Mouse (Mus musculus) hindbrain, embryonic 11.5 days (tissue): ENCODE measurements at regions not wholly inside any gene's neighbourhood (a gene's known extent, or its start where the extent isn't known, plus 50 kb on each side); places are given as distances from the start of the nearest gene placed in this dataset.
A peak's percentile ranks its signal among the peaks of the same experiment; 100 is the strongest.

Experiments
- ATAC-seq: fragments of 200-750 bp; cut with Nextera tagmentation; 2 replicates; pipeline ENCODE4 v1.8.0; 2017; ENCODE audit warnings: mild to moderate bottlenecking, moderate TSS enrichment, moderate library complexity; ENCODE audit not compliant: low FRiP score
- DNase-seq: peaks from one replicate; pipeline ENCODE4 v3.0.0-alpha.2; 2015; ENCODE audit warnings: low spot score
- H3K27ac ChIP-seq: fragments of 300-500 bp; sonication (generic); 2 replicates; pipeline ENCODE4 v1.5.1; 2014; ENCODE audit warnings: mild to moderate bottlenecking, low read depth, low read length
- H3K27me3 ChIP-seq: fragments of 300-500 bp; sonication (generic); 2 replicates; pipeline ENCODE4 v1.6.1; 2014; ENCODE audit warnings: mild to moderate bottlenecking, low read length, moderate library complexity, mixed read lengths; ENCODE audit not compliant: control insufficient read depth, insufficient read depth
- H3K36me3 ChIP-seq: fragments of 300-500 bp; sonication (generic); 2 replicates; pipeline ENCODE4 v1.6.1; 2014; ENCODE audit warnings: mild to moderate bottlenecking, low read length, moderate library complexity, mixed read lengths; ENCODE audit not compliant: control insufficient read depth, insufficient read depth
- H3K4me1 ChIP-seq: fragments of 300-500 bp; sonication (generic); replicated peaks from 2 replicates; pipeline ENCODE4 v1.6.1; 2014; ENCODE audit warnings: low read length, mixed read lengths; ENCODE audit not compliant: control insufficient read depth, insufficient read depth
- H3K4me2 ChIP-seq: fragments of 300-500 bp; sonication (generic); replicated peaks from 2 replicates; pipeline ENCODE4 v1.6.1; 2014; ENCODE audit warnings: mild to moderate bottlenecking, low read depth, low read length
- H3K4me3 ChIP-seq: fragments of 300-500 bp; sonication (generic); 2 replicates; pipeline ENCODE4 v1.5.1; 2014; ENCODE audit warnings: low read depth, low read length
- H3K9ac ChIP-seq: fragments of 300-500 bp; sonication (generic); 2 replicates; pipeline ENCODE4 v1.6.1; 2014; ENCODE audit warnings: low read depth, low read length
- H3K9me3 ChIP-seq: fragments of 300-500 bp; sonication (generic); 2 replicates; pipeline ENCODE4 v1.6.1; 2016; ENCODE audit warnings: low read length; ENCODE audit not compliant: control insufficient read depth
- WGBS: fragments of 180-500 bp; shearing (Covaris S2); extraction: QIAGEN DNeasy Blood & Tissue Kit; methylation state at CpG from one replicate; pipeline ENCODE4 v1.1.7; 2014; 5-methylcytosine and 5-hydroxymethylcytosine counted together

DNA sequence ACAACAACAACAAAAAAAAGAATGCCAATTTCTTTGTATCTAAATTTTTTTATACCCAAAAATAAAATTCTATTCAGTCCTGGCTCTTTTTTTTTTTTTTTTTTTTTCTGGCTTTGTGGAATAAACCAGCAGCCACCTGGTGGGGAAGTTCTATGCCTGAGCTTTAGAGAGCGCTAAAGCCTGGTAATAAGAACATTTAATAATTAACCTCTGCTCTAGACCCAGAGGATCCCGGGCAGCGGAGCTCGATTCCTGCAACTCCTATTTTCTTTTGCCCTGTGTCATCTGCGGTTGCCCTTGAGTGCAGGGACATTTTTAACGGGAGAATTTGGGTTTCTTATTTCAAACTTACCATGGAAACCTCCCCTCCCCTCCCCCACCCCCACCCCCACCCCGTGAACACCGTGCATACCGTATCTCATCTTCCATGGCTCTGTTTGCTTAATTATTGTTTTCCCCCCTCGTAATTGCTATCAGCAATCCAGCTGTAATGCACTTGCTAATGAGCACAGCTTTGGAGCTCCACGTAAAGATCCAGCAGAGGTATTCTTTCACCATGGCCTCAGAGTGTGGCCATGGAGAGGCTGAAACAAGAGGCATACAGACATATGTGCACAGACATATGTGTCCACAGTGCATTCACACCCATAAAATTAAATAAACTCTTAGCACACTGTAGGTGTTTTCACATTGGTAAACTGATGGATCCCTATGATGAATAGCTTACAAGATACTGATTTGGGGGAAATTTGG lies 62.8 kb upstream of the Gpr12 start:
- ATAC-seq, result no peak
- no peak for DNase-seq
- WGBS, result 36% methylated on average over 11 of the region's 11 CpGs

DNA sequence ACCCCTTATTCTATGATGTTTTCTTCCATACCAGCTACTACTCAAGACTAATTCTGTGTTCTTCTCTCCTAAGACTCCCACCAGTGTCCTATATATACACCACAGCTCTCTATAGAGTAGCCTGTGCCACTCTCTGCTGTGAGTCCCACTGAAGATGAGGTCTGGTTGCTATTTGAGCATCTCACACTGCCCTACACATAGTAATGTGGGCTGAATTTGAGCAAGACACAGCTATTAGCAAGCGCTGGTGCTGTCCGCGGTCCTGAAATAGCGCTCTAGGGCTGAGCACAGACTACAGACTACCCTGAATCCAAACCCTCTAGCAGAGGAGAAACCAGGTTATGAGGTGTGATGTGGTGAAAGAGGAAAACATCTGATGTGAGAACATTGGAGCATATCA lies 59.5 kb upstream of the Gpr12 start:
- Histone ChIP-seq H3K4me3 (no peak overlapping the region), H3K9me3 (no peaks in the 10 kb centered on the region), H3K9ac (no peak overlapping the region), H3K4me2 (no peak overlapping the region), H3K4me1 (no peaks in the 10 kb centered on the region), H3K36me3 (no peaks in the 10 kb centered on the region), H3K27ac (no peak overlapping the region), H3K27me3 (0 out of 2 replicates have a peak, but pooled peaks cover 2% of the 10 kb centered on the region)
- DNase-seq, result peak; percentile 78
- 6% methylated on average over 4 of the region's 4 CpGs for WGBS
- no peak for ATAC-seq

More for the DNA sequence above, 62.8 kb upstream of the Gpr12 start:
- Histone ChIP-seq H3K9me3 (no peaks in the 10 kb centered on the region), H3K27ac (no peak overlapping the region), H3K4me1 (no peaks in the 10 kb centered on the region), H3K4me2 (no peak overlapping the region), H3K9ac (no peak overlapping the region), H3K27me3 (0 out of 2 replicates have a peak, but pooled peaks cover 2% of the 10 kb centered on the region), H3K36me3 (no peaks in the 10 kb centered on the region), H3K4me3 (no peak overlapping the region)

DNA sequence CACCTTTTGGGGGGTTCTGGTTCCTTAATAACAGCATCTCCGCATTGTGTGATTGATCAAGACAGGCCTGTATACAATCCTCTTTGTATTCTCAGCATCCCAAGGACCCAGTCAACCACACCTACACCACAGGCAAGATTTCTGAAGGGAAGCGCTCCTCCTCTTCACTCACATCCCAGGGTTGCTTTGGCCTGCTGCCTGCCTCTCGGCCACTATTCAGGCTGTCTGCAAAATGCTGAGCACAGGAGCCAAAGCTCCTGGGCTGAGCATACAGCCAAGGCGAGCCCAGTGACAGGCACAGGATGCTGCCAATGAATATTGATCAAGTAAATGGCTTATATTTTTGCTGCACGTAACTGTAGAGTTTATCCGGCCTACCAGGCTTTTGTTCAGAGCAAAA lies 56.9 kb upstream of the Gpr12 start:
- Histone ChIP-seq H3K36me3 (no peaks in the 10 kb centered on the region), H3K4me3 (no peak overlapping the region), H3K9ac (no peak overlapping the region), H3K4me1 (no peaks in the 10 kb centered on the region), H3K4me2 (no peak overlapping the region), H3K27ac (no peak overlapping the region), H3K9me3 (no peaks in the 10 kb centered on the region), H3K27me3 (no peaks in the 10 kb centered on the region)
- ATAC-seq, result no peak
- WGBS, result 83% methylated on average over 6 of the region's 6 CpGs
- DNase-seq, result no peak

DNA sequence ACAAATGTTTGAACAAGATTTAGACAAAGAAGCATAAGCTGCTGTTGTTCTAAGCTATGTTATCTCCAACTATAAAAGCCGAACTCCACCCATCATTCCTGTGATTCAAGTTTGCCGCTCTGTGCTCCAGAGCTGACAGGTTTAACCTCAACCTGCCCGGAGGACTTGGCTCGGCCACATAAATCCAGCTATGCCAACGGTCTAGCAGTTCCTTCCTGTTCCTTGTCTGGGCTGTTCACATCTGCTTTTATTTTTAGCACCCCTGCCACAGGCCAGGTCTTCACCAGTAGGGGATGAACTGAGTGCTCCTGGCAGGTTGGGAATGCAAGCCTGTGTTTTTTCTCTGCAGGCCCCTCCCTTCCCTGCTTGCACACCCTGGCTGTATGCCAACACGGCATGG lies 51.8 kb upstream of the Gpr12 start:
- no peaks in the 10 kb centered on the region for H3K36me3 ChIP-seq
- H3K4me2 ChIP-seq, result no peak overlapping the region
- H3K4me1 ChIP-seq, result no peaks in the 10 kb centered on the region
- no peak overlapping the region for H3K27ac ChIP-seq
- DNase-seq (no peak), ATAC-seq (no peak)
- H3K4me3 ChIP-seq, result no peak overlapping the region
- no peaks in the 10 kb centered on the region for H3K27me3 ChIP-seq
- WGBS, result 91% methylated on average over 6 of the region's 6 CpGs
- H3K9me3 ChIP-seq, result no peaks in the 10 kb centered on the region
- H3K9ac ChIP-seq, result no peak overlapping the region
